Mouse (Mus musculus) left cerebral cortex, postnatal 10 days (tissue): ENCODE data around the gene A630076J17Rik. TPM values are rescaled to one million over a fixed set of nuclear protein-coding genes. Genes with fewer than 3 reads are reported as not detected.
A peak's percentile ranks its signal among the peaks of the same experiment; 100 is the strongest.

Experiments used
- DNase-seq, 2 experiments: peaks; one replicate each; pipeline ENCODE4 v3.0.0; 2021 to 2022; ENCODE audit warnings: low spot score in 2 of 2, mixed read lengths in 1 of 2; ENCODE audit errors: extremely low spot score in 1 of 2
- intact Hi-C: fragments of 180-260 bp; cut with DNase I; formaldehyde crosslinking; loops from one replicate; pipeline ENCODE4 v1.15.1; 2025
- total RNA-seq, 2 experiments: library from RNA; stranded (reverse); gene quantifications; 2 replicates each; pipeline ENCODE4 v1.2.3; 2021

The A630076J17Rik gene
- total RNA-seq, 2 experiments from 2014 or later: not detected

- intact Hi-C loops: no loop called here
- no peak for DNase-seq
Measured at GRCm38 (mm10) chr3:107260956-107261850, 30.8 kb downstream of the A630076J17Rik start.

GRCm38 (mm10) chr3:107261851-107262165 lies 31.4 kb downstream of the A630076J17Rik start:
- no peak for DNase-seq
- intact Hi-C loops: no loop called here

- intact Hi-C loops: no loop called here
- no peak for DNase-seq
Measured at GRCm38 (mm10) chr3:107266814-107267345, 36.5 kb downstream of the A630076J17Rik start.

GRCm38 (mm10) chr3:107272433-107272832 lies 42.0 kb downstream of the A630076J17Rik start:
- DNase-seq: no peak
- intact Hi-C loops: loop anchor here (10.0 kb wide), 2 partner anchors 178 to 368 kb away; no protein-coding TSS in a partner anchor

GRCm38 (mm10) chr3:107273820-107274219 lies 43.4 kb downstream of the A630076J17Rik start:
- DNase-seq: peak; percentile 62 to 74
- intact Hi-C loops: loop anchor here (1.0 to 10.0 kb wide), 4 partner anchors 41 to 369 kb away; no protein-coding TSS in a partner anchor

- intact Hi-C loops: loop anchor here (2.0 to 10.0 kb wide), 4 partner anchors 69 to 371 kb away; no protein-coding TSS in a partner anchor
- no peak for DNase-seq
Measured at GRCm38 (mm10) chr3:107275351-107275750, 44.9 kb downstream of the A630076J17Rik start.

GRCm38 (mm10) chr3:107275996-107276395 lies 45.6 kb downstream of the A630076J17Rik start:
- DNase-seq: no peak
- intact Hi-C loops: loop anchor here (2.0 to 10.0 kb wide), 4 partner anchors 69 to 371 kb away; no protein-coding TSS in a partner anchor

- intact Hi-C loops: loop anchor here (5.0 to 10.0 kb wide), 3 partner anchors 182 to 372 kb away; no protein-coding TSS in a partner anchor
- no peak for DNase-seq
Measured at GRCm38 (mm10) chr3:107276626-107277025, 46.2 kb downstream of the A630076J17Rik start.

- peak; percentile 90 to 94 for DNase-seq
- intact Hi-C loops: loop anchor here (5.0 to 10.0 kb wide), 3 partner anchors 184 to 374 kb away; no protein-coding TSS in a partner anchor
Measured at GRCm38 (mm10) chr3:107278479-107279269, 48.3 kb downstream of the A630076J17Rik start, which contains the start of gene Lamtor5. TSS of gene Lamtor5 (plus strand) at chr3:107278858.

Other genes with a start within 250 kb of the A630076J17Rik start
- 10 to 100 TPM; 28.0 to 28.1 TPM for gene Kcna3, start 194.4 kb upstream of the A630076J17Rik start, total RNA-seq
- gene Kcna2, start 129.5 kb upstream of the A630076J17Rik start, total RNA-seq: 10 to 100 TPM; 54.9 to 58.4 TPM
- not detected for gene Kcna10, start 47.6 kb upstream of the A630076J17Rik start, total RNA-seq
- under 1 TPM in 1 of 2 experiments, not detected in 1; 0.28 TPM for gene Cym, start 8.9 kb upstream of the A630076J17Rik start, total RNA-seq
- not detected for gene Prok1, start 9.1 kb downstream of the A630076J17Rik start, total RNA-seq
- gene Lamtor5, start 48.2 kb downstream of the A630076J17Rik start, total RNA-seq: 10 to 100 TPM; 57.2 to 63.4 TPM
- 1 to 10 TPM; 1.8 to 2.3 TPM for gene Slc16a4, start 60.6 kb downstream of the A630076J17Rik start, total RNA-seq
- gene Rbm15, start 103.1 kb downstream of the A630076J17Rik start, total RNA-seq: 10 to 100 TPM; 21.3 to 23.3 TPM
- 10 to 100 TPM; 57.3 to 58.5 TPM for gene Kcnc4, start 228.9 kb downstream of the A630076J17Rik start, total RNA-seq